Mouse (Mus musculus) liver, embryonic 14.5 days (tissue): Measurements from ENCODE around the gene Eml5.

Source experiments
- CTCF ChIP-seq: IDR thresholded peaks from 2 replicates; pipeline ENCODE4 v1.5.1; 2016; ENCODE audit warnings: antibody characterized with exemption, low read depth, control low read depth
- EP300 ChIP-seq: IDR thresholded peaks from 2 replicates; pipeline ENCODE4 v1.6.1; 2016; ENCODE audit warnings: antibody characterized with exemption, low read depth

DNA sequence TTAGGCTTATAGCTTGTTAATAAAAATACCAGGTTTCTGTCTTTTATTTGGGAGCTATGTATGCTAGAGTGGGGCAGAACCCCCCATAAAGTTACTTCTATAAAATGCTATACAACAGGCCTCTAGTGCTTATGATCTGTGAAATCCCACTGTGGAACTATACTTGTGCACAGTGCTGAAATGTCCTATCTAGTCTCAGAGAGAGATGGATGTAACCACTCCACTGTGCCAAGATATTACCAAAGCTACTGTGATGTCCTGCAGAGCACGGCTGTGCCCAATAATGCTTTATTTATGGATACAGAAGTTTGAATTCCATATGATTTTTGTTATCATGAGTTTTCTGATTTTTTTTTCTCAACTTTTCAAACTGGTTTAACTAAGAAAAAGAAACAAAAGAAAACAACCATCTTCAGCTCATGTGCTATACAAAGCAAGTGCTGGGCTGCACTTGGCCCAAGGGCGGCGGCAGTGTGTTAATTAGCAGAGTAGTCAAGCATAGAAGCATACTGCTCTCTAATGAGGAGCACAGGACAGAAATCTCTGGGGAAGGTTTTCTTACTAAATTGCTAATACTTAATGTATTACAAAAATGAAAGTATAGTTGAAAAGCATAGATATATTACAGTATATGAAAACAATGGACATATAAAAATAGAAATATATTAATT lies 97.1 kb downstream of the Eml5 start:
- TF ChIP-seq CTCF (no peak), EP300 (no peak)
